20 mouse cellular contexts compared by ENCODE assay signal in genomic region chr5:39705539-39705938, GRCm38 (mm10). TPM values are rescaled to one million over a fixed set of nuclear protein-coding genes. Genes with fewer than 3 reads are reported as not detected.
A peak's percentile ranks its signal among the peaks of the same experiment; 100 is the strongest.
DNase-seq lines count a peak whose midpoint lies in the region; ATAC-seq and TF ChIP-seq lines count a peak whose summit lies in the region.
"Had no signal": no experiment of that assay in that cellular context is flagged by ENCODE, and none has a peak within 500 bp of the region (broad histone marks: within the 10 kb centered on the region; RNA-seq: fewer than 3 reads in every experiment).

No protein-coding gene starts in this region.

- TF ChIP-seq POLR2A in CH12.LX (IDR thresholded peaks at IDR 0.05; ENCODE audit: low read depth, low read length) = no peak

- H3K9ac ChIP-seq in intestine, embryonic 16.5 days (ENCODE audit: low read depth, low read length) = no peak overlapping the region
- H3K9ac ChIP-seq in intestine, postnatal 0 days (ENCODE audit: low read depth, low read length) = no peak overlapping the region
- H3K9ac ChIP-seq in CH12.LX (ENCODE audit: insufficient read depth, low read depth) = no peak overlapping the region

- no peaks in the 10 kb centered on the region for H3K4me1 ChIP-seq in intestine, embryonic 16.5 days (ENCODE audit: control insufficient read depth, insufficient read depth, low read length)
- H3K4me1 ChIP-seq in intestine, postnatal 0 days (replicated peaks; ENCODE audit: control insufficient read depth, insufficient read depth, low read length) = no peaks in the 10 kb centered on the region
- peaks cover 0 to 11% of the 10 kb centered on the region in 2 experiments; a peak in 2 of 4 replicates for H3K4me1 ChIP-seq in CH12.LX (ENCODE audit: control insufficient read depth in 1 of 2, insufficient read depth in 2 of 2)

- TF ChIP-seq RAD21 in CH12.LX (IDR thresholded peaks at IDR 0.05; ENCODE audit: low read depth, low read length) = no peak

- H3K27ac ChIP-seq in intestine, embryonic 16.5 days (ENCODE audit: low read length) = no peak overlapping the region
- no peak overlapping the region for H3K27ac ChIP-seq in intestine, postnatal 0 days (ENCODE audit: low read depth, low read length)
- H3K27ac ChIP-seq in CH12.LX (ENCODE audit: insufficient read depth, low read depth) = no peak overlapping the region

- H3K27me3 ChIP-seq in intestine, embryonic 16.5 days (replicated peaks; ENCODE audit: control insufficient read depth, insufficient read depth, low read length) = no peaks in the 10 kb centered on the region
- no peaks in the 10 kb centered on the region for H3K27me3 ChIP-seq in intestine, postnatal 0 days (replicated peaks; ENCODE audit: control insufficient read depth, insufficient read depth, low read length)
- no peaks in the 10 kb centered on the region for H3K27me3 ChIP-seq in CH12.LX (replicated peaks)

- H3K9me3 ChIP-seq in intestine, embryonic 16.5 days (ENCODE audit: control insufficient read depth, low read length) = no peaks in the 10 kb centered on the region
- H3K9me3 ChIP-seq in intestine, postnatal 0 days (ENCODE audit: control insufficient read depth) = no peaks in the 10 kb centered on the region
- no peaks in the 10 kb centered on the region for H3K9me3 ChIP-seq in CH12.LX (replicated peaks; ENCODE audit: low read length)
- H3K9me3 ChIP-seq: G1E had no signal

- WGBS in intestine, embryonic 16.5 days = 80% methylated on average over 3 of the region's 3 CpGs
- 58% methylated on average over 3 of the region's 3 CpGs for WGBS in intestine, postnatal 0 days

- no peak overlapping the region for H3K4me3 ChIP-seq in intestine, embryonic 16.5 days (ENCODE audit: low read length)
- no peak overlapping the region for H3K4me3 ChIP-seq in intestine, postnatal 0 days (ENCODE audit: low read depth, low read length)
- no peak overlapping the region for H3K4me3 ChIP-seq in CH12.LX (replicated peaks in 1 of 3; ENCODE audit: low read depth in 2 of 3, low read length in 2 of 3, poor library complexity in 1 of 3)

- in situ Hi-C loops in CH12.LX (cut with MboI; ENCODE audit: low pct_ligation_motif_present, low pct_unique_long_range_greater_than_20kb, low sequenced_read_pairs) = no loop called here

- H3K79me2 ChIP-seq in CH12.LX (replicated peaks; ENCODE audit: control insufficient read depth, extremely low read depth, insufficient read depth, poor library complexity, severe bottlenecking) = no peaks in the 10 kb centered on the region

- TF ChIP-seq EP300 in CH12.LX (IDR thresholded peaks at IDR 0.05; ENCODE audit: low read length) = peak; percentile 45; the same call in 1 of the 2 replicates

- DNase-seq in CH12.LX (ENCODE audit: extremely low read depth) = peak; percentile 52
- DNase-seq in retina, postnatal 1 day = no peak
- DNase-seq: adrenal gland, adult 2 months; adrenal gland, adult 8-10 months; adrenal gland, postnatal 10 days; adrenal gland, postnatal 14 days; adrenal gland, postnatal 25 days; adrenal gland, postnatal 36 days; B cell, adult 2 months; cerebellum, adult 11 months; cerebellum, adult 11-12 months; cerebellum, adult 18-20 months; cerebellum, adult 2 months had no signal

- H3K4me2 ChIP-seq in intestine, embryonic 16.5 days (ENCODE audit: low read depth, low read length) = no peak overlapping the region
- no peak overlapping the region for H3K4me2 ChIP-seq in intestine, postnatal 0 days (replicated peaks; ENCODE audit: low read depth)
- H3K4me2 ChIP-seq in CH12.LX (ENCODE audit: insufficient read depth, low read depth, poor library complexity, severe bottlenecking) = no peak overlapping the region

- peak; percentile 21; the same call in 1 of the 2 replicates for ATAC-seq in intestine, embryonic 16.5 days
- no peak for ATAC-seq in intestine, postnatal 0 days
- ATAC-seq: activated CD4-positive, CD25-positive, alpha-beta regulatory T cell, adult 4 months; CD4-positive, CD25-positive, alpha-beta regulatory T cell, adult 4 months; Patski had no signal

- H3K36me3 ChIP-seq in intestine, embryonic 16.5 days (ENCODE audit: control insufficient read depth, insufficient read depth, low read length) = no peaks in the 10 kb centered on the region
- H3K36me3 ChIP-seq in intestine, postnatal 0 days (ENCODE audit: control insufficient read depth, insufficient read depth) = no peaks in the 10 kb centered on the region
- H3K36me3 ChIP-seq in CH12.LX (replicated peaks in 1 of 2; ENCODE audit: control insufficient read depth in 1 of 2, insufficient read depth in 1 of 2, low read length in 1 of 2) = no peaks in the 10 kb centered on the region
- H3K36me3 ChIP-seq: G1E had no signal

- TF ChIP-seq CTCF in intestine, postnatal 0 days (IDR thresholded peaks at IDR 0.05; ENCODE audit: low read depth) = no peak
- TF ChIP-seq CTCF in CH12.LX (conservative IDR thresholded peaks at IDR 0.05 in 1 of 2, IDR thresholded peaks at IDR 0.05 in 1 of 2; ENCODE audit: low read depth in 2 of 2, low read length in 2 of 2) = no peak

- dilution Hi-C loops in CH12.LX (cut with MboI; ENCODE audit: extremely low pct_ligation_motif_present, extremely low pct_unique_long_range_greater_than_20kb, low sequenced_read_pairs) = no loop called here

TF ChIP-seq in CH12.LX, 34 proteins besides CTCF, POLR2A, EP300 and RAD21:
- TF ChIP-seq E2F4 (IDR thresholded peaks at IDR 0.05; ENCODE audit: insufficient replicate concordance, low read depth, low read length) (no peak), ZNF384 (IDR thresholded peaks at IDR 0.05; ENCODE audit: low read depth, low read length) (no peak), KAT2A (IDR thresholded peaks at IDR 0.05; ENCODE audit: insufficient replicate concordance, low read length) (no peak), ZKSCAN1 (IDR thresholded peaks at IDR 0.05; ENCODE audit: borderline replicate concordance, low read depth, low read length) (no peak), ETS1 (conservative IDR thresholded peaks at IDR 0.05; ENCODE audit: low read depth, low read length) (peak; percentile 59; the same call in 1 of the 2 replicates), PAX5 (IDR thresholded peaks at IDR 0.05; ENCODE audit: low read length) (no peak), NELFE (IDR thresholded peaks at IDR 0.05; ENCODE audit: low read depth, low read length) (no peak), ELF1 (IDR thresholded peaks at IDR 0.05; ENCODE audit: low read depth, low read length) (no peak), TCF12 (IDR thresholded peaks at IDR 0.05; ENCODE audit: low read depth, low read length) (peak; percentile 31; the same call in 1 of the 2 replicates), NRF1 (IDR thresholded peaks at IDR 0.05; ENCODE audit: low read depth, low read length) (no peak)

RNA-seq across cellular contexts. Expression of gene Hs3st1, which starts 49.7 kb away (rescaled TPM):
- polyA plus RNA-seq in intestine, embryonic 16.5 days (2015; fragmentation: Nextera tagmentation; extraction: Ambion mirVana) = 10.2 and 10.3 TPM in 2 replicates
- 7.9 and 8.5 TPM in 2 replicates for polyA plus RNA-seq in intestine, postnatal 0 days (2015; fragmentation: Nextera tagmentation; extraction: Ambion mirVana)
- total RNA-seq in CH12.LX (2012; rRNA removed) (0.81 and 0.84 TPM in 2 replicates), CH12.LX (2014; rRNA removed) (2.7 and 2.8 TPM in 2 replicates)
- 2.8 and 2.9 TPM in 2 replicates for polyA plus RNA-seq in CH12.LX (2012; ENCODE audit: insufficient read length, low read depth)
- total RNA-seq: MEL had no signal
- polyA plus RNA-seq: CD4-positive, CD25-positive, alpha-beta regulatory T cell, adult 4 months; G1E had no signal
